Mouse (Mus musculus): Measurements from ENCODE around the gene Rrp1. TPM values are rescaled to one million over a fixed set of nuclear protein-coding genes. Genes with fewer than 3 reads are reported as not detected.
A peak's percentile ranks its signal among the peaks of the same experiment; 100 is the strongest.

Rrp1 gene
- polyA plus RNA-seq, 1 experiment from 2014 or later = 316 TPM

DNA sequence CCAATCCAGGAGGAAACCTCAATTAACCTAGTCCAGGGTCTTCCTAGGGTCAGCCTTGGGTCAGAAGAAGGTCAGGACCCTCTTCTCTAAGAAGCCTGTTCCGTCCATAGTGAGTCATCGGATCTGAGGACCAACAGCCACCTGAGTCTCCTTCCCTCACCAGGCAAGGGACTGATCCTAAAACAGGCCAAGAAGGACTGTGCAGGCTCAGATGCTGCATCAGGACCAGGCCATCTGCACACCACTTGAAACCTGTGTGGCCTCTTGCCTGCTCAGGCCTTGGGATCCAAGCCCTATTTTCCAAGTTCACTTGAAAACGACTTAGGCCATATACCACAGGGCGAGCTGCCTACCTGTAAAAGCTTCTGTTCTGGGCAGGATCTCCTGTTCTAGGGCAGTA lies 59.6 kb downstream of the Rrp1 start:
- Histone ChIP-seq H3K27me3 (no peaks in the 10 kb centered on the region), H3K4me1 (peaks cover 60% of the 10 kb centered on the region), H3K36me3 (no peaks in the 10 kb centered on the region), H3K4me2 (peak overlapping the region; percentile 85), H3K9ac (peak overlapping the region; percentile 99), H3K9me3 (replicated peaks) (no peaks in the 10 kb centered on the region), H3K27ac (peak overlapping the region; percentile 90), H3K4me3 (replicated peaks) (peak overlapping the region; percentile 96; the same call in 1 of the 2 replicates)
- ATAC-seq (replicated peaks; ENCODE audit: low FRiP score) = no peak
- 48% methylated on average over 4 of the region's 4 CpGs for WGBS

GRCm38 (mm10) chr10:78352666-78353030 lies 60.2 kb downstream of the Rrp1 start:
- peak overlapping the region; percentile 96 for H3K4me3 ChIP-seq (replicated peaks)
- H3K36me3 ChIP-seq = no peaks in the 10 kb centered on the region
- H3K4me2 ChIP-seq = peak overlapping the region; percentile 85
- ATAC-seq (replicated peaks; ENCODE audit: low FRiP score) = 0 out of 2 replicates have a peak, but pooled peaks have one; percentile 1
- peak overlapping the region; percentile 99 for H3K9ac ChIP-seq
- WGBS = 11% methylated on average over 8 of the region's 8 CpGs
- peak overlapping the region; percentile 90 for H3K27ac ChIP-seq
- H3K4me1 ChIP-seq = peaks cover 63% of the 10 kb centered on the region
- H3K27me3 ChIP-seq = no peaks in the 10 kb centered on the region
- H3K9me3 ChIP-seq (replicated peaks) = no peaks in the 10 kb centered on the region

GRCm38 (mm10) chr10:78351887-78352665 lies 60.8 kb downstream of the Rrp1 start, which contains the start of gene Agpat3:
TSS of gene Agpat3 (minus strand) at chr10:78352489.
- peak within 1 kb of the TSS; percentile 99 for H3K9ac ChIP-seq
- H3K4me3 ChIP-seq (replicated peaks) = peak within 1 kb of the TSS; percentile 96
- peak; percentile 73 for ATAC-seq (replicated peaks; ENCODE audit: low FRiP score)
- H3K27ac ChIP-seq = peak within 1 kb of the TSS; percentile 90
- no peaks in the 10 kb centered on the region for H3K9me3 ChIP-seq (replicated peaks)
- H3K4me2 ChIP-seq = peak within 1 kb of the TSS; percentile 85
- H3K27me3 ChIP-seq = no peaks in the 10 kb centered on the region
- no peaks in the 10 kb centered on the region for H3K36me3 ChIP-seq
- WGBS = under 1% methylated on average over 73 of the region's 113 CpGs
- peaks cover 69% of the 10 kb centered on the region for H3K4me1 ChIP-seq

DNA sequence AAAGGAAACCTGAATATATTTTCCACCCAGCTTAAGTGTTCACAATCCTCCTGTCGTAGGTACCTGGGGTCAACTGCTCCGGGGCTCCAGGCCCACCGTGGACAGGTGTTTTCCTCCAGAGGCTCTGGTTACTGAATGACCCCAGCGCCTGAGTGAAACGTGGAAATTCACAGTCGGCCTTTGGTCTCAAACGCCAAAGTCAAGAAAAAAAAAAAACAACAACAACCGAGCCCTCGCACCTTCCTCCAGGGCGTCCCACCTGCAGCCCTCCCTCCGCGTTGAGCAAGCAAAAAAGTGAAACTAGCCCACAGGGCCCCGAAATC lies 61.3 kb downstream of the Rrp1 start:
- Histone ChIP-seq H3K36me3 (no peaks in the 10 kb centered on the region), H3K27ac (peak overlapping the region; percentile 90), H3K9me3 (replicated peaks) (no peaks in the 10 kb centered on the region), H3K27me3 (no peaks in the 10 kb centered on the region), H3K4me3 (replicated peaks) (peak overlapping the region; percentile 96), H3K9ac (peak overlapping the region; percentile 99), H3K4me1 (peaks cover 69% of the 10 kb centered on the region), H3K4me2 (peak overlapping the region; percentile 85)
- under 1% methylated on average over 13 of the region's 13 CpGs for WGBS
- no peak for ATAC-seq (replicated peaks; ENCODE audit: low FRiP score)

- peak overlapping the region; percentile 85 for H3K4me2 ChIP-seq
- ATAC-seq (replicated peaks; ENCODE audit: low FRiP score) = no peak
- WGBS = 22% methylated on average over 6 of the region's 6 CpGs
- peaks cover 73% of the 10 kb centered on the region for H3K4me1 ChIP-seq
- peak overlapping the region; percentile 96 for H3K4me3 ChIP-seq (replicated peaks)
- H3K9ac ChIP-seq = peak overlapping the region; percentile 99
- H3K27me3 ChIP-seq = no peaks in the 10 kb centered on the region
- H3K9me3 ChIP-seq (replicated peaks) = no peaks in the 10 kb centered on the region
- H3K27ac ChIP-seq = peak overlapping the region; percentile 90
- no peaks in the 10 kb centered on the region for H3K36me3 ChIP-seq
Observed at GRCm38 (mm10) chr10:78350796-78351556, 61.9 kb downstream of the Rrp1 start.

Small RNA genes lying within 50 kb of the gene (microRNA-seq; reads per million reads assigned to microRNA genes)
- not detected for gene Mir6410
- 0.74 reads per million for gene Mir6907
- not detected for gene Mir6908

Other genes with a start within 250 kb of the Rrp1 start
- 43.2 TPM in 2 replicates for gene D10Jhu81e, start 243.3 kb downstream of the Rrp1 start, polyA plus RNA-seq (2015; fragmentation: Nextera tagmentation; extraction: Ambion mirVana)
- gene Pwp2, start 227.9 kb downstream of the Rrp1 start, polyA plus RNA-seq (2015; fragmentation: Nextera tagmentation; extraction: Ambion mirVana) = 21.7 and 22.6 TPM in 2 replicates
- 12.5 and 12.7 TPM in 2 replicates for gene Trappc10, start 168.4 kb downstream of the Rrp1 start, polyA plus RNA-seq (2015; fragmentation: Nextera tagmentation; extraction: Ambion mirVana)
- gene Agpat3, start 60.6 kb downstream of the Rrp1 start, polyA plus RNA-seq (2015; fragmentation: Nextera tagmentation; extraction: Ambion mirVana) = 84.9 and 88.7 TPM in 2 replicates
- 182 and 209 TPM in 2 replicates for gene Cstb, start 12.6 kb upstream of the Rrp1 start, polyA plus RNA-seq (2015; fragmentation: Nextera tagmentation; extraction: Ambion mirVana)
- 17.2 and 20.4 TPM in 2 replicates for gene Pdxk, start 51.9 kb upstream of the Rrp1 start, polyA plus RNA-seq (2015; fragmentation: Nextera tagmentation; extraction: Ambion mirVana)
- gene Olfr1358, start 104.4 kb upstream of the Rrp1 start, polyA plus RNA-seq (2015; fragmentation: Nextera tagmentation; extraction: Ambion mirVana) = not detected in 2 replicates
- gene Ilvbl, start 161.3 kb upstream of the Rrp1 start, polyA plus RNA-seq (2015; fragmentation: Nextera tagmentation; extraction: Ambion mirVana) = 45.3 and 50.3 TPM in 2 replicates
- 16.7 and 18.7 TPM in 2 replicates for gene Syde1, start 178.9 kb upstream of the Rrp1 start, polyA plus RNA-seq (2015; fragmentation: Nextera tagmentation; extraction: Ambion mirVana)
- not detected in 2 replicates for gene Olfr1357, start 205.0 kb upstream of the Rrp1 start, polyA plus RNA-seq (2015; fragmentation: Nextera tagmentation; extraction: Ambion mirVana)

All from kidney, embryonic 15.5 days (tissue).